24 mouse cellular contexts compared by ENCODE assay signal in the genomic region with DNA sequence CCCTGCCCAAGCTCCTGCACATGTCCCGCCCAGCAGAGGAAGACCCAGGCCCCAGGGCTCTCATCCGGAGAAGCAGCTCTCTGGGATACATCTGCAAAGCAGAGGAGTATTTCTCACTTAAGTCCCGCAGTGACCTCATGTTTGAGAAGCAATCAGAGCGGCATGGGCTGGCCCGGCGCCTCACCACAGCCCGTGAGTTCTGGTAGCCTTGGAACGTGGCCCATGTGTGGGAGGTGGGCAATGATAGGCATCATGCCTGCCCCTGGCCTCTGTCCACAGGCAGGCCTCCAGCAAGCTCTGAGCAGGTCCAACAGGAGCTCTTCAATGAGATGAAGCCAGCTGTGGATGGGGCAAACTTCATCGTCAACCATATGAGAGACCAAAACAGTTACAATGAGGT. TPM values are rescaled to one million over a fixed set of nuclear protein-coding genes. Genes with fewer than 3 reads are reported as not detected.
DNase-seq lines count a peak whose midpoint lies in the region; TF ChIP-seq lines count a peak whose summit lies in the region.
"Had no signal": no experiment of that assay in that cellular context is flagged by ENCODE, and none has a peak within 500 bp of the region (broad histone marks: within the 10 kb centered on the region; RNA-seq: fewer than 3 reads in every experiment).

No protein-coding gene starts in this region.

- no peak for TF ChIP-seq POLR2A in cerebellum, adult 2 months (IDR thresholded peaks at IDR 0.05; ENCODE audit: borderline replicate concordance, insufficient read depth, low read length)

- H3K4me1 ChIP-seq in cerebellum, adult 2 months (ENCODE audit: control insufficient read depth, insufficient read depth, low read length): no peaks in the 10 kb centered on the region
- H3K4me1 ChIP-seq: embryonic facial prominence, embryonic 15.5 days; forebrain, embryonic 10.5 days; hindbrain, embryonic 13.5 days had no signal

- H3K27ac ChIP-seq in cerebellum, adult 2 months (ENCODE audit: insufficient read depth, low read length): no peak overlapping the region
- H3K27ac ChIP-seq: embryonic facial prominence, embryonic 15.5 days; forebrain, embryonic 10.5 days; gastrocnemius, adult 2 months; hindbrain, embryonic 13.5 days had no signal

- H3K27me3 ChIP-seq in cerebellum, adult 2 months (ENCODE audit: control insufficient read depth, insufficient read depth, low read length): no peaks in the 10 kb centered on the region
- H3K27me3 ChIP-seq: embryonic facial prominence, embryonic 15.5 days had no signal

- no peak overlapping the region for H3K4me3 ChIP-seq in cerebellum, adult 2 months (replicated peaks; ENCODE audit: insufficient read depth, low read depth, low read length)
- H3K4me3 ChIP-seq: embryonic facial prominence, embryonic 15.5 days; erythroblast, embryonic 14.5 days; forebrain, embryonic 10.5 days; gastrocnemius, adult 2 months; hindbrain, embryonic 13.5 days had no signal

- peak; percentile 68 to 77 for DNase-seq in cerebellum, postnatal 14 days
- DNase-seq in cerebellum, adult 2 months: no peak
- peak; percentile 45 for DNase-seq in ovary, adult 18-20 months (ENCODE audit: low spot score)
- DNase-seq in ovary, postnatal 10 days (ENCODE audit: low spot score): no peak
- peak; percentile 52 for DNase-seq in MN1 (ENCODE audit: low spot score)
- DNase-seq in layer of hippocampus, adult 18-20 months (ENCODE audit: low spot score in 2 of 2): no peak
- DNase-seq in layer of hippocampus, postnatal 10 days (ENCODE audit: low spot score in 2 of 2): no peak
- DNase-seq: adrenal gland, postnatal 10 days; cerebellum, adult 11 months; cerebellum, adult 9-11 months; embryo, embryonic 11 days; gastrocnemius, adult 2 months; gastrocnemius, postnatal 25 days; heart, adult 11 months had no signal

- WGBS in cerebellum, adult 2 months: 18% methylated on average over 9 of the region's 9 CpGs

- no peak for TF ChIP-seq CTCF in cerebellum, adult 2 months (IDR thresholded peaks at IDR 0.05; ENCODE audit: borderline replicate concordance, insufficient read depth, low read depth, low read length)

RNA-seq across cellular contexts. Expression of gene Chrnd, which starts 6.9 kb away (rescaled TPM):
- polyA plus RNA-seq in cerebellum, adult 2 months (2012; rRNA removed): not detected in 2 replicates
- total RNA-seq in layer of hippocampus, adult 18-20 months (2021): not detected
- not detected for total RNA-seq in layer of hippocampus, postnatal 10 days (2021)
- total RNA-seq: common myeloid progenitor, adult 5-6 weeks; heart, postnatal 10 days; hematopoietic stem cell, adult 5-6 weeks had no signal
- polyA plus RNA-seq: erythroblast, embryonic 14.5 days; forebrain, embryonic 10.5 days; forebrain, embryonic 14.5 days; heart, embryonic 14.5 days had no signal

RNA-seq across cellular contexts. Expression of gene Chrng, which starts 7.2 kb away (rescaled TPM):
- polyA plus RNA-seq in cerebellum, adult 2 months (2012; rRNA removed): not detected in 2 replicates
- total RNA-seq in layer of hippocampus, adult 18-20 months (2021): not detected
- not detected for total RNA-seq in layer of hippocampus, postnatal 10 days (2021)
- total RNA-seq: common myeloid progenitor, adult 5-6 weeks; gastrocnemius, adult 2 months; heart, postnatal 10 days; hematopoietic stem cell, adult 5-6 weeks had no signal
- polyA plus RNA-seq: erythroblast, embryonic 14.5 days; forebrain, embryonic 14.5 days had no signal

RNA-seq across cellular contexts. Expression of gene Prss56, which starts 14.2 kb away (rescaled TPM):
- 0.10 TPM in 2 replicates for polyA plus RNA-seq in cerebellum, adult 2 months (2012; rRNA removed)
- under 1 TPM in 1 of 2 experiments, not detected in 1; 0.15 TPM for total RNA-seq in layer of hippocampus, adult 18-20 months (2021)
- total RNA-seq in layer of hippocampus, postnatal 10 days (2021): under 1 TPM in 1 of 2 experiments, not detected in 1; 0.32 TPM
- total RNA-seq: adrenal gland, postnatal 10 days; adrenal gland, postnatal 4 days; common myeloid progenitor, adult 5-6 weeks; gastrocnemius, adult 2 months; gastrocnemius, postnatal 25 days; heart, postnatal 10 days; hematopoietic stem cell, adult 5-6 weeks had no signal
- polyA plus RNA-seq: erythroblast, embryonic 14.5 days; forebrain, embryonic 10.5 days had no signal

RNA-seq across cellular contexts. Expression of gene Eif4e2, which starts 16.4 kb away (rescaled TPM):
- polyA plus RNA-seq in cerebellum, adult 2 months (2012; rRNA removed): 51.4 and 56.2 TPM in 2 replicates
- 10 to 100 TPM; 56.9 to 59.4 TPM for total RNA-seq in layer of hippocampus, adult 18-20 months (2021)
- 10 to 100 TPM; 81.5 to 82.8 TPM for total RNA-seq in layer of hippocampus, postnatal 10 days (2021)

RNA-seq across cellular contexts. Expression of gene Ecel1, which starts 41.0 kb away (rescaled TPM):
- 15.5 and 16.0 TPM in 2 replicates for polyA plus RNA-seq in cerebellum, adult 2 months (2012; rRNA removed)
- total RNA-seq in layer of hippocampus, adult 18-20 months (2021): 1 to 10 TPM; 1.9 to 3.2 TPM
- 1 to 10 TPM; 4.1 to 4.5 TPM for total RNA-seq in layer of hippocampus, postnatal 10 days (2021)
- total RNA-seq: common myeloid progenitor, adult 5-6 weeks; gastrocnemius, adult 2 months; gastrocnemius, postnatal 25 days; heart, postnatal 10 days; hematopoietic stem cell, adult 5-6 weeks had no signal
- polyA plus RNA-seq: erythroblast, embryonic 14.5 days had no signal

Comparison
In these comparisons a context has a peak if more than half of its experiments do, and no peak if none do; other contexts are left out.
1. DNase-seq: peak in cerebellum, postnatal 14 days (2 of 2), ovary, adult 18-20 months (single experiment) and MN1 (single experiment); none in cerebellum, adult 2 months (0 of 2), ovary, postnatal 10 days (single experiment), layer of hippocampus, adult 18-20 months (0 of 2) and layer of hippocampus, postnatal 10 days (0 of 2).